7 mouse cellular contexts compared by ENCODE assay signal in the genomic region with DNA sequence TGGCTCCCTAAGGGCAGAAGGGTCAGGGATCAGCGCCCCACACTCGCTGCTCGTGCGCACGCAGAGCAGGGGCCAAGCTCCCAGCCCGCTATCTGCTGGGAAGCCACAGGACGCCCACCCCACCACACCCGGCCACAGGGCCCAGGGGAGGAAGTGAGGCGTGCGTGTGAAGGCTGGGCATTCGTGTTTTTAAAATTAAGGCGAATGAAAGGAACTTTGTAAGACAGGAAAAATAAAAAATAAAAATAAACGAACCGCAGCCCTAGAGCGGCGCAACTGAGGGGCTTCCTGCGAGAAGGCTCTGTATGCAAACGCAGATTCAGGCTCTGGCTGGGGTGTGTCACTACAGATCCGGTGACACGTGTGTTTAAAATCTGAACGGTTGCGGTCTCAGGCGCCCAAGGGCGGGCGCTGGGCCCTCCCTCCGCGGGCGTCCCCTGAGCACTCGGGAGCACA. TPM values are rescaled to one million over a fixed set of nuclear protein-coding genes. Genes with fewer than 3 reads are reported as not detected.
DNase-seq lines count a peak whose midpoint lies in the region; ATAC-seq and TF ChIP-seq lines count a peak whose summit lies in the region.

No protein-coding gene starts in this region.

- peak overlapping the region; percentile 14; the same call in 1 of the 2 replicates for H3K9ac ChIP-seq in CH12.LX (ENCODE audit: insufficient read depth, low read depth)
- H3K9ac ChIP-seq in kidney, embryonic 15.5 days, result peak overlapping the region; percentile 33
- no peak overlapping the region for H3K9ac ChIP-seq in stomach, embryonic 15.5 days

- peak overlapping the region; percentile 55 for H3K4me2 ChIP-seq in CH12.LX (ENCODE audit: insufficient read depth, low read depth, poor library complexity, severe bottlenecking)
- peak overlapping the region; percentile 93 for H3K4me2 ChIP-seq in kidney, embryonic 15.5 days
- peak overlapping the region; percentile 52 for H3K4me2 ChIP-seq in stomach, embryonic 15.5 days

- TF ChIP-seq RAD21 in CH12.LX (IDR thresholded peaks at IDR 0.05; ENCODE audit: low read depth, low read length), result no peak

- DNase-seq in CH12.LX (ENCODE audit: extremely low read depth), result peak; percentile 69
- DNase-seq in adrenal gland, postnatal 10 days, result peak; percentile 62
- DNase-seq in heart, adult 8-10 months (ENCODE audit: low spot score), result peak; percentile 46
- peak; percentile 76 for DNase-seq in lung, postnatal 36 days
- no peak for DNase-seq in left cerebral cortex, postnatal 25 days (ENCODE audit: low spot score in 2 of 2)

- intact Hi-C loops in left cerebral cortex, postnatal 25 days (cut with DNase I), result loop anchor here (2.0 to 5.0 kb wide), 2 partner anchors 27 to 153 kb away; partner anchors contain the start of genes Arpc2 and Catip

- peaks cover 13 to 25% of the 10 kb centered on the region in 2 experiments for H3K36me3 ChIP-seq in CH12.LX (replicated peaks in 1 of 2; ENCODE audit: control insufficient read depth in 1 of 2, insufficient read depth in 1 of 2, low read length in 1 of 2)
- H3K36me3 ChIP-seq in kidney, embryonic 15.5 days, result peaks cover 18% of the 10 kb centered on the region
- peaks cover 13% of the 10 kb centered on the region for H3K36me3 ChIP-seq in stomach, embryonic 15.5 days

- TF ChIP-seq POLR2A in CH12.LX (IDR thresholded peaks at IDR 0.05; ENCODE audit: low read depth, low read length), result peak; percentile 58

- peak; percentile 26; the same call in 1 of the 2 replicates for TF ChIP-seq EP300 in CH12.LX (IDR thresholded peaks at IDR 0.05; ENCODE audit: low read length)

- peak overlapping the region in 2 of 3 experiments; percentile 3 to 65 for H3K4me3 ChIP-seq in CH12.LX (replicated peaks in 1 of 3; ENCODE audit: low read depth in 2 of 3, low read length in 2 of 3, poor library complexity in 1 of 3)
- peak overlapping the region; percentile 97 for H3K4me3 ChIP-seq in kidney, embryonic 15.5 days (replicated peaks)
- H3K4me3 ChIP-seq in stomach, embryonic 15.5 days (replicated peaks), result peak overlapping the region; percentile 79

- H3K9me3 ChIP-seq in CH12.LX (replicated peaks; ENCODE audit: low read length), result no peaks in the 10 kb centered on the region
- H3K9me3 ChIP-seq in kidney, embryonic 15.5 days (replicated peaks), result no peaks in the 10 kb centered on the region
- H3K9me3 ChIP-seq in stomach, embryonic 15.5 days, result no peaks in the 10 kb centered on the region

- in situ Hi-C loops in CH12.LX (cut with MboI; ENCODE audit: low pct_ligation_motif_present, low pct_unique_long_range_greater_than_20kb, low sequenced_read_pairs), result loop anchor here (5.0 to 10.0 kb wide), 2 partner anchors 55 to 78 kb away; no protein-coding TSS in a partner anchor

- no peak for ATAC-seq in kidney, embryonic 15.5 days (replicated peaks; ENCODE audit: low FRiP score)
- peak; percentile 7; the same call in 1 of the 2 replicates for ATAC-seq in stomach, embryonic 15.5 days (ENCODE audit: insufficient read depth, low FRiP score, low read depth)

- dilution Hi-C loops in CH12.LX (cut with MboI; ENCODE audit: extremely low pct_ligation_motif_present, extremely low pct_unique_long_range_greater_than_20kb, low sequenced_read_pairs), result no loop called here

- WGBS in kidney, embryonic 15.5 days, result 5% methylated on average over 29 of the region's 29 CpGs
- WGBS in stomach, embryonic 15.5 days, result 8% methylated on average over 29 of the region's 29 CpGs

- peaks cover 15 to 70% of the 10 kb centered on the region in 2 experiments for H3K4me1 ChIP-seq in CH12.LX (ENCODE audit: control insufficient read depth in 1 of 2, insufficient read depth in 2 of 2)
- peaks cover 56% of the 10 kb centered on the region for H3K4me1 ChIP-seq in kidney, embryonic 15.5 days
- H3K4me1 ChIP-seq in stomach, embryonic 15.5 days, result peaks cover 50% of the 10 kb centered on the region

- H3K27me3 ChIP-seq in CH12.LX (replicated peaks), result no peaks in the 10 kb centered on the region
- no peaks in the 10 kb centered on the region for H3K27me3 ChIP-seq in kidney, embryonic 15.5 days
- no peaks in the 10 kb centered on the region for H3K27me3 ChIP-seq in stomach, embryonic 15.5 days (replicated peaks)

- peak overlapping the region; percentile 68 for H3K27ac ChIP-seq in CH12.LX (ENCODE audit: insufficient read depth, low read depth)
- peak overlapping the region; percentile 98 for H3K27ac ChIP-seq in kidney, embryonic 15.5 days
- peak overlapping the region; percentile 99 for H3K27ac ChIP-seq in stomach, embryonic 15.5 days

- no peak for TF ChIP-seq CTCF in CH12.LX (conservative IDR thresholded peaks at IDR 0.05 in 1 of 2, IDR thresholded peaks at IDR 0.05 in 1 of 2; ENCODE audit: low read depth in 2 of 2, low read length in 2 of 2)

- H3K79me2 ChIP-seq in CH12.LX (replicated peaks; ENCODE audit: control insufficient read depth, extremely low read depth, insufficient read depth, poor library complexity, severe bottlenecking), result peaks cover 21% of the 10 kb centered on the region

TF ChIP-seq in CH12.LX, 34 proteins besides CTCF, POLR2A, EP300 and RAD21:
- TF ChIP-seq MEF2A (IDR thresholded peaks at IDR 0.05; ENCODE audit: borderline replicate concordance, low read depth, low read length) (0 out of 2 replicates have a peak, but pooled peaks have one; percentile 18), E2F4 (IDR thresholded peaks at IDR 0.05; ENCODE audit: insufficient replicate concordance, low read depth, low read length) (no peak), IRF4 (IDR thresholded peaks at IDR 0.05; ENCODE audit: low read depth, low read length) (peak; percentile 42; the same call in 1 of the 2 replicates), MAZ (IDR thresholded peaks at IDR 0.05; ENCODE audit: low read depth, low read length) (peak; percentile 35; the same call in 1 of the 2 replicates), ZNF384 (IDR thresholded peaks at IDR 0.05; ENCODE audit: low read depth, low read length) (no peak), TCF12 (IDR thresholded peaks at IDR 0.05; ENCODE audit: low read depth, low read length) (peak; percentile 66; the same call in 1 of the 2 replicates), MAFK (IDR thresholded peaks at IDR 0.05; ENCODE audit: insufficient replicate concordance, low read length) (0 out of 2 replicates have a peak, but pooled peaks have one; percentile 31), ETS1 (conservative IDR thresholded peaks at IDR 0.05; ENCODE audit: low read depth, low read length) (peak; percentile 58), MAX (IDR thresholded peaks at IDR 0.05; ENCODE audit: low read length) (peak; percentile 76), POLR2AphosphoS2 (IDR thresholded peaks at IDR 0.05; ENCODE audit: low read depth, low read length) (no peak), HCFC1 (IDR thresholded peaks at IDR 0.05; ENCODE audit: low read depth, low read length) (0 out of 2 replicates have a peak, but pooled peaks have one; percentile 15), ZMIZ1 (IDR thresholded peaks at IDR 0.05; ENCODE audit: low read depth, low read length) (no peak), MYC (IDR thresholded peaks at IDR 0.05; ENCODE audit: low read depth, low read length) (peak; percentile 73; the same call in 1 of the 2 replicates), CHD1 (IDR thresholded peaks at IDR 0.05; ENCODE audit: low read depth, low read length) (no peak), BHLHE40 (IDR thresholded peaks at IDR 0.05; ENCODE audit: low read depth, low read length) (peak; percentile 91), MXI1 (IDR thresholded peaks at IDR 0.05; ENCODE audit: low read depth, low read length) (peak; percentile 94), NELFE (IDR thresholded peaks at IDR 0.05; ENCODE audit: low read depth, low read length) (no peak)
TF ChIP-seq in CH12.LX: peak in this region for 11.

RNA-seq across cellular contexts. Expression of gene Ctdsp1, which starts 1.4 kb away (rescaled TPM):
- total RNA-seq in CH12.LX (2012; rRNA removed) (23.4 and 26.0 TPM in 2 replicates), CH12.LX (2014; rRNA removed) (11.8 and 14.4 TPM in 2 replicates)
- polyA plus RNA-seq in CH12.LX (2012; ENCODE audit: insufficient read length, low read depth), result 57.5 and 65.8 TPM in 2 replicates
- total RNA-seq in adrenal gland, postnatal 10 days (2021), result 100 to 1,000 TPM; 132 to 142 TPM
- 100 to 1,000 TPM; 115 to 130 (median 121) TPM for total RNA-seq in heart, adult 8-10 months (2022)
- polyA plus RNA-seq in kidney, embryonic 15.5 days (2015; fragmentation: Nextera tagmentation; extraction: Ambion mirVana), result 81.1 and 82.0 TPM in 2 replicates
- 82.9 and 86.2 TPM in 2 replicates for polyA plus RNA-seq in stomach, embryonic 15.5 days (2015; fragmentation: Nextera tagmentation; extraction: Ambion mirVana)
- 10 to 100 TPM; 22.5 to 27.1 TPM for total RNA-seq in left cerebral cortex, postnatal 25 days (2021)

RNA-seq across cellular contexts. Expression of gene Slc11a1, which starts 14.9 kb away (rescaled TPM):
- total RNA-seq in CH12.LX (2012; rRNA removed) (21.3 and 35.7 TPM in 2 replicates), CH12.LX (2014; rRNA removed) (14.0 and 17.0 TPM in 2 replicates)
- polyA plus RNA-seq in CH12.LX (2012; ENCODE audit: insufficient read length, low read depth), result 85.8 and 96.4 TPM in 2 replicates
- 1 to 10 TPM; 8.2 to 8.9 TPM for total RNA-seq in adrenal gland, postnatal 10 days (2021)
- 1 to 10 TPM; 3.9 to 6.6 (median 5.1) TPM for total RNA-seq in heart, adult 8-10 months (2022)
- polyA plus RNA-seq in kidney, embryonic 15.5 days (2015; fragmentation: Nextera tagmentation; extraction: Ambion mirVana), result 3.8 and 5.9 TPM in 2 replicates
- 6.1 and 6.6 TPM in 2 replicates for polyA plus RNA-seq in stomach, embryonic 15.5 days (2015; fragmentation: Nextera tagmentation; extraction: Ambion mirVana)
- 1 to 10 TPM; 3.3 to 4.1 TPM for total RNA-seq in left cerebral cortex, postnatal 25 days (2021)

RNA-seq across cellular contexts. Expression of gene Vil1, which starts 19.3 kb away (rescaled TPM):
- 0.08 TPM in 1 of 2 replicates, not detected in the other for total RNA-seq in CH12.LX (2012; rRNA removed)
- total RNA-seq in CH12.LX (2014; rRNA removed), result not detected in 2 replicates
- polyA plus RNA-seq in CH12.LX (2012; ENCODE audit: insufficient read length, low read depth), result 0.10 TPM in 1 of 2 replicates, not detected in the other
- 1 to 10 TPM; 2.6 to 2.9 TPM for total RNA-seq in adrenal gland, postnatal 10 days (2021)
- total RNA-seq in heart, adult 8-10 months (2022), result 1 to 10 TPM in 3 of 4 experiments, under 1 TPM in 1; 0.98 to 2.0 (median 1.7) TPM
- 11.5 and 12.3 TPM in 2 replicates for polyA plus RNA-seq in kidney, embryonic 15.5 days (2015; fragmentation: Nextera tagmentation; extraction: Ambion mirVana)
- 32.2 and 41.1 TPM in 2 replicates for polyA plus RNA-seq in stomach, embryonic 15.5 days (2015; fragmentation: Nextera tagmentation; extraction: Ambion mirVana)
- total RNA-seq in left cerebral cortex, postnatal 25 days (2021), result under 1 TPM; 0.39 to 0.96 TPM

RNA-seq across cellular contexts. Expression of gene Catip, which starts 28.0 kb away (rescaled TPM):
- 0.21 and 0.30 TPM in 2 replicates for total RNA-seq in CH12.LX (2012; rRNA removed)
- total RNA-seq in CH12.LX (2014; rRNA removed), result 0.11 and 0.20 TPM in 2 replicates
- polyA plus RNA-seq in CH12.LX (2012; ENCODE audit: insufficient read length, low read depth), result 2.1 and 2.6 TPM in 2 replicates
- total RNA-seq in adrenal gland, postnatal 10 days (2021), result under 1 TPM; 0.33 to 0.45 TPM
- total RNA-seq in heart, adult 8-10 months (2022), result under 1 TPM; 0.17 to 0.37 (median 0.25) TPM
- polyA plus RNA-seq in kidney, embryonic 15.5 days (2015; fragmentation: Nextera tagmentation; extraction: Ambion mirVana), result 0.67 and 0.82 TPM in 2 replicates
- 0.53 and 0.55 TPM in 2 replicates for polyA plus RNA-seq in stomach, embryonic 15.5 days (2015; fragmentation: Nextera tagmentation; extraction: Ambion mirVana)
- total RNA-seq in left cerebral cortex, postnatal 25 days (2021), result under 1 TPM; 0.55 to 0.80 TPM

Comparison
In these comparisons a context has a peak if more than half of its experiments do, and no peak if none do; other contexts are left out.
1. DNase-seq: peak in CH12.LX (single experiment), adrenal gland, postnatal 10 days (single experiment), heart, adult 8-10 months (single experiment) and lung, postnatal 36 days (single experiment); none in left cerebral cortex, postnatal 25 days (0 of 2).
2. H3K4me3 ChIP-seq: peak in every context shown above with its lines; median percentile 97 in kidney, embryonic 15.5 days; 79 in stomach, embryonic 15.5 days; 34 in CH12.LX.
3. RNA of gene Ctdsp1, which starts 1.4 kb away (total RNA-seq): 132 to 142 TPM in adrenal gland, postnatal 10 days and 115 to 130 TPM in heart, adult 8-10 months; 22.5 to 27.1 TPM in left cerebral cortex, postnatal 25 days and 11.8 to 26.0 TPM in CH12.LX; every median in the first group is over 4 times any median in the second.
4. Peak in every context shown above with its lines, with median percentiles within 50 percentile points of each other: H3K27ac ChIP-seq and H3K4me2 ChIP-seq.